Mouse (Mus musculus): ENCODE data around the gene Tgfbr3. TPM values are rescaled to one million over a fixed set of nuclear protein-coding genes. Genes with fewer than 3 reads are reported as not detected.
A peak's percentile ranks its signal among the peaks of the same experiment; 100 is the strongest.

Tgfbr3 gene
- total RNA-seq, 2 experiments from 2014 or later = 10.8 to 11.3 TPM

- intact Hi-C loops (cut with DNase I) = no loop called here
- Histone ChIP-seq H3K27ac (no peak overlapping the region), H3K4me3 (no peak overlapping the region)
- no peak for DNase-seq (ENCODE audit: extremely low spot score in 1 of 2, low spot score in 2 of 2)
- TF ChIP-seq CTCF (IDR thresholded peaks at IDR 0.05) = no peak
These were observed 70.1 kb downstream of the Tgfbr3 start for GRCm38 (mm10) chr5:107219318-107219717.

- no peak for TF ChIP-seq CTCF (IDR thresholded peaks at IDR 0.05)
- H3K27ac ChIP-seq = no peak overlapping the region
- no peak overlapping the region for H3K4me3 ChIP-seq
- no peak for DNase-seq (ENCODE audit: extremely low spot score in 1 of 2, low spot score in 2 of 2)
- intact Hi-C loops (cut with DNase I) = no loop called here
These were observed 70.8 kb downstream of the Tgfbr3 start for GRCm38 (mm10) chr5:107218594-107218993.

- intact Hi-C loops (cut with DNase I) = no loop called here
- no peak overlapping the region for H3K27ac ChIP-seq
- no peak overlapping the region for H3K4me3 ChIP-seq
- no peak for DNase-seq (ENCODE audit: extremely low spot score in 1 of 2, low spot score in 2 of 2)
- TF ChIP-seq CTCF (IDR thresholded peaks at IDR 0.05) = no peak
These were observed 72.3 kb downstream of the Tgfbr3 start for GRCm38 (mm10) chr5:107217139-107217538.

GRCm38 (mm10) chr5:107213373-107214132 lies 75.9 kb downstream of the Tgfbr3 start:
- H3K4me3 ChIP-seq = no peak overlapping the region
- intact Hi-C loops (cut with DNase I) = no loop called here
- DNase-seq (ENCODE audit: extremely low spot score in 1 of 2, low spot score in 2 of 2) = no peak
- TF ChIP-seq CTCF (IDR thresholded peaks at IDR 0.05) = no peak
- no peak overlapping the region for H3K27ac ChIP-seq

GRCm38 (mm10) chr5:107211830-107212370 lies 77.5 kb downstream of the Tgfbr3 start:
- no peak overlapping the region for H3K27ac ChIP-seq
- intact Hi-C loops (cut with DNase I) = no loop called here
- no peak overlapping the region for H3K4me3 ChIP-seq
- no peak for DNase-seq (ENCODE audit: extremely low spot score in 1 of 2, low spot score in 2 of 2)
- TF ChIP-seq CTCF (IDR thresholded peaks at IDR 0.05) = no peak

- intact Hi-C loops (cut with DNase I) = no loop called here
- Histone ChIP-seq H3K4me3 (no peak overlapping the region), H3K27ac (no peak overlapping the region)
- DNase-seq (ENCODE audit: extremely low spot score in 1 of 2, low spot score in 2 of 2) = no peak
- TF ChIP-seq CTCF (IDR thresholded peaks at IDR 0.05) = no peak
These were observed 79.4 kb downstream of the Tgfbr3 start for GRCm38 (mm10) chr5:107210040-107210439.

GRCm38 (mm10) chr5:107207911-107208310 lies 81.5 kb downstream of the Tgfbr3 start:
- no peak for DNase-seq (ENCODE audit: extremely low spot score in 1 of 2, low spot score in 2 of 2)
- intact Hi-C loops (cut with DNase I) = no loop called here
- no peak for TF ChIP-seq CTCF (IDR thresholded peaks at IDR 0.05)

GRCm38 (mm10) chr5:107204306-107204705 lies 85.1 kb downstream of the Tgfbr3 start:
- H3K27ac ChIP-seq = no peak overlapping the region
- intact Hi-C loops (cut with DNase I) = no loop called here
- no peak for DNase-seq (ENCODE audit: extremely low spot score in 1 of 2, low spot score in 2 of 2)
- H3K4me3 ChIP-seq = no peak overlapping the region
- TF ChIP-seq CTCF (IDR thresholded peaks at IDR 0.05) = no peak

More at GRCm38 (mm10) chr5:107207911-107208310, 81.5 kb downstream of the Tgfbr3 start:
- no peak overlapping the region for H3K4me3 ChIP-seq
- H3K27ac ChIP-seq = no peak overlapping the region

GRCm38 (mm10) chr5:107202801-107203559 lies 86.4 kb downstream of the Tgfbr3 start:
- Histone ChIP-seq H3K4me3 (no peak overlapping the region), H3K27ac (peak overlapping the region; percentile 25; the same call in 1 of the 2 replicates)
- intact Hi-C loops (cut with DNase I) = no loop called here
- DNase-seq (ENCODE audit: extremely low spot score in 1 of 2, low spot score in 2 of 2) = no peak
- TF ChIP-seq CTCF (IDR thresholded peaks at IDR 0.05) = no peak

- no peak for DNase-seq (ENCODE audit: extremely low spot score in 1 of 2, low spot score in 2 of 2)
- no peak for TF ChIP-seq CTCF (IDR thresholded peaks at IDR 0.05)
- H3K4me3 ChIP-seq = no peak overlapping the region
- H3K27ac ChIP-seq = no peak overlapping the region
- intact Hi-C loops (cut with DNase I) = no loop called here
These were observed 87.8 kb downstream of the Tgfbr3 start for GRCm38 (mm10) chr5:107201509-107202182.

GRCm38 (mm10) chr5:107200853-107201341 lies 88.5 kb downstream of the Tgfbr3 start:
- Histone ChIP-seq H3K4me3 (no peak overlapping the region), H3K27ac (no peak overlapping the region; the same call in 1 of the 2 replicates)
- DNase-seq (ENCODE audit: extremely low spot score in 1 of 2, low spot score in 2 of 2) = no peak
- TF ChIP-seq CTCF (IDR thresholded peaks at IDR 0.05) = no peak
- intact Hi-C loops (cut with DNase I) = no loop called here

Data from left cerebral cortex, adult 2 months (tissue).